Mouse (Mus musculus): ENCODE results near the gene Pias4. TPM values are rescaled to one million over a fixed set of nuclear protein-coding genes. Genes with fewer than 3 reads are reported as not detected.
"Not testable (repeated sequence)": the region's sequence is repeated elsewhere in the genome, so short reads cannot be mapped to it uniquely, and the experiment has no call there.

Gene Pias4
- total RNA-seq, 2 experiments from 2014 or later: 25.9 to 28.1 TPM

DNA sequence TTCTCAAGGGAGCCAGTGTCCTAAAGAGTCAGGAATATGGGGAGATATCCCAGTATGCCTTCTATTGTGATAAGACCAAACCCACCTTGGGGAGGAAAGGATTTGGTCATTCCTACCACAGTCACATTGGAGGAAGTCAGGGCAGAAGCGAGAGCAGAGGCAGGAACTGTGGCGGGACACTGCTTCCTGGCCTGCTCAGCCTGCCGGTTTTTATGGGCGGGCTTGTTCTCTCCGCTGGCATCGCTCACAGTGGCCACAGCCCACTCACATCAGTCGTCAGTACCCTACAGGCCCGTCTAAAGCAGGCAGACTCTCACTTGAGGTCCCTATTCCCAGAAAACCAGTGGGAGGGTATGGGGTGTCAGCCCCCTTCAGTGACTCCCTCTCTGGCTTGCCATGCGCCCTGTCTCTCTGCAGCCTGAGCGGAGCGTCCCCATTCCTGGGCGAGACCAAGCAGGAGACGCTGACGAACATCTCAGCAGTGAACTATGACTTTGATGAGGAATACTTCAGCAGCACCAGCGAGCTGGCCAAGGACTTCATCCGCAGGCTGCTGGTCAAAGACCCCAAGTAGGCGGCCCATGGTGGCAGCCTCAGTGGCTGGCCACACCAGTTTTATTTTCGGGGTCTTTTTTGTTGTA, 23.7 kb upstream of the Pias4 start:
- peak in 1 of 2 experiments; percentile 10 for DNase-seq (ENCODE audit: low spot score in 2 of 2)

- DNase-seq (ENCODE audit: low spot score in 2 of 2): no peak
Measured at GRCm38 (mm10) chr10:81190912-81191321, 23.2 kb upstream of the Pias4 start.

DNA sequence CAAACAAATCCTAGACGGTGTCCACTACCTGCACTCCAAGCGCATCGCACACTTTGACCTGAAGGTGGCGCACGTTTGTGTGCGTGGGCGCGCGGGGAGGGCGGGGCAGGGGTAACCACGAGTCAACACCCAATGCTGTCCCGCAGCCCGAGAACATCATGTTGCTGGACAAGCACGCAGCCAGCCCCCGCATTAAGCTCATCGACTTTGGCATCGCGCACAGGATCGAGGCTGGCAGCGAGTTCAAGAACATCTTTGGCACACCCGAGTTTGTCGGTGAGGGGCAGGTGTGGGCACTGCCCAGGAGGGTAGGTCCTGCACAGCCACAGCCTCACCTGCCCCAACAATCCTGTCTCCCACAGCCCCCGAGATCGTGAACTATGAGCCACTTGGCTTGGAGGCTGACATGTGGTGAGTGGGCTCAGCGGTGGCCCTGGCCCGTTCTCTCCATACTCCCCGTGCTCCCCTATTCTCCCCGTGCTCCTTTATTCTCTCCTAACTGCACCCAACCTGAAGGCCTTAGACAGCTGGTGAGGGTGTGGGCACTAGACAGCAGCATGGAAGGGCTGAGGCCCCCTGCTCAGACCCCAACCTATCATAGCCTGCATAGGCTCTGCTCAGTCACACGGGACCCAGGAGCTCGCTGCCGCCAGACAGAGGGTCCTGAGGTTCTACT, 22.7 kb upstream of the Pias4 start:
- DNase-seq (ENCODE audit: low spot score in 2 of 2): no peak

DNA sequence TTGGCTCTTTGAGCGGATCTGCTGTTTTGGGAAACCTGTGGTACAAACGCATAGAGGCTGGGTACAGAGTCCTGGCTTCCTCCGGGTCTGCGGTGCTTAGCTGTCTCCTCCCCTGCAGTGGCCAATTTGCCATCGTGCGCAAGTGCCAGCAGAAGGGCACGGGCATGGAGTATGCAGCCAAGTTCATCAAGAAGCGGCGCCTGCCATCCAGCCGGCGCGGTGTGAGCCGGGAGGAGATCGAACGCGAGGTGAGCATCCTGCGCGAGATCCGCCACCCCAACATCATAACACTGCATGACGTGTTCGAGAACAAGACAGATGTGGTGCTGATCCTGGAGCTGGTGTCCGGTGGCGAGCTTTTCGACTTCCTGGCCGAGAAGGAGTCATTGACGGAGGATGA, 22.1 kb upstream of the Pias4 start:
- no peak for DNase-seq (ENCODE audit: low spot score in 2 of 2)

DNA sequence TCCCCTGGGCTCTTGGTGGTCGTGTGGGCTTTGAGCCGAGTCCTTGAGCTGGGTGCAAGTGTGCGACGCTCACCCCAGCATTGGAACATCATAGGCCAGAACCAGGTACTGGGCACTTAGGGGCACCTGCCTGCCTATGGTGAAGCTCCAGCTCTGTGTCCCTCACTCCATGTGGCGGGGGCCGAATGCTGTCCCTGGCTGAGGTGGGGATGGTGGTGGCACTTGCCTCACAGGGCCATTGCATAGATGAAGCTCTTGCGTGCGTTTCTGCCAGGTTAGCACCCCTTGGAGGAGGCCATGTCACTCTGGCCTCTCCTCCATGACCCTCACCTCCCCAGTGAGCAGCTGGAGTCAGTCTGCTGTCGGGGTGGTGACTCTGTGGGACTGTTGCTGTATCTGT, 19.4 kb upstream of the Pias4 start:
- no peak for DNase-seq (ENCODE audit: low spot score in 2 of 2)

- no peak for DNase-seq (ENCODE audit: low spot score in 2 of 2)
Measured at GRCm38 (mm10) chr10:81184765-81185164, 17.0 kb upstream of the Pias4 start.

- no peak for DNase-seq (ENCODE audit: low spot score in 2 of 2)
Measured at GRCm38 (mm10) chr10:81183805-81184204, 16.1 kb upstream of the Pias4 start, which contains the start of gene 4930442H23Rik. Gene 4930442H23Rik, minus strand, starts transcription at chr10:81183849.

DNA sequence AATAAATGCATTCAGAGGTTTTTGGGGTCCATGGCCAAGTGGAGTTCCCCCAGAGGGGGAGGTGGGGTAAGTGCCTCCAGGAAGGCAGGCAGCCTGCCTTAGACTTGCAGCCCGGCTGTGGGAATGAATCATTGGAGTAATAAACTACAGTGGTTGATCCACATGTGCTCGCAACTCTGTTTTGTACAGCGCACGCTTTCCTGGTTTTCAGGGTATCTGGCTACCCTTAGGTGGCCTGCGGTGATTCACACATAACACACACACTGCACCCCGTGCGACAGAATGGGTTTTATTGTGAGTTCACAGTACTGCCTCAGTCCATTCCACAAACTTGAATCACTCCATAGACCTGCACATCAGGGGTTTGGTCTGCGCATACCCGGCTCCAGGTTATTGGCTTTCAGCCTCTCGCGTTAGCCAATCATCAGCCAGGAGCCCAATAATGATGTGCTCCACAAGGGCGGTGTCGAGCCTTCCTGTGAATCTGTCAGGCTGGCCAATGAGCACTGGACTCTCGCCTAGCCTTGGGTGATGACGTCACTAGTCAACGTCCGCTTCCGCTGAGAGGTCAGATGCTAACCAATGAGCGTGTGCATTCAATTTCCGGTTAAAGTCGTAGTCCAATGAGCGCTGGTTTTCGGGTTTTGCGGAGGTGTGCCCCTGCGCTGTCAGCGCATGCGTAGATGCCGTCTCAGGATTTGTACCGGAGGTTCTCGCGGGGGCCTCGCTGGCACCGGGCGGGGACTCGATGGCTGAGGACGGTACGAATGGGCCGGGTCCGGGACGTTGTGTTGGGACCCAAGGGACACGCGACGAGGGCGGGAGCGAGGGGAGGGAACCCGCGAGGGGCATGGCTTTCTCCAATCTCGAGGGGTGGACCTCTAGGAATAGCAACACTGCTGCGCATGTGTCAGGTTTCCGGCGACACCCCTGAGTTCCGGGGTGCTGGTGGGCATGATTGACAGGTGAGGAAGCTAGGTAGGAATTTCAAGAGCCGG, 14.9 kb upstream of the Pias4 start, which contains the start of gene Dapk3:
TSS of gene Dapk3 (plus strand) at position 670 of the 998 bp plus-strand sequence.
- DNase-seq (ENCODE audit: low spot score in 2 of 2): peak; percentile 98 to 100

DNA sequence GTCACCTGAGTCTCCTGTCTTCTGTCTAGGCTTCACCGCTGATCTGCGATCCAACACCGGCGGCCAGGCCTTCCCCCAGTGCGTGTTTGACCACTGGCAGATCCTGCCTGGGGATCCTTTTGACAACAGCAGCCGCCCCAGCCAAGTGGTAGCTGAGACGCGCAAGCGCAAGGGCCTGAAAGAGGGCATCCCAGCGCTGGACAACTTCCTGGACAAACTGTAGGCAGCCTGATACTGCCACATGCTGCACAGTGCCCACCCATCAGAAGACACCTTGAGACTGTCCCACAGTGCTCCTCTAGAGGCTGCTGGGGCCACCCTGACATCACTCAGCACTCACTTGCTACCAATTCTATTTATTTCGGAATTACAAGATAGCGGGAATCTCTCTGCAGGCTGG, 14.1 kb upstream of the Pias4 start:
- not testable (repeated sequence) for DNase-seq (ENCODE audit: low spot score in 2 of 2)

DNA sequence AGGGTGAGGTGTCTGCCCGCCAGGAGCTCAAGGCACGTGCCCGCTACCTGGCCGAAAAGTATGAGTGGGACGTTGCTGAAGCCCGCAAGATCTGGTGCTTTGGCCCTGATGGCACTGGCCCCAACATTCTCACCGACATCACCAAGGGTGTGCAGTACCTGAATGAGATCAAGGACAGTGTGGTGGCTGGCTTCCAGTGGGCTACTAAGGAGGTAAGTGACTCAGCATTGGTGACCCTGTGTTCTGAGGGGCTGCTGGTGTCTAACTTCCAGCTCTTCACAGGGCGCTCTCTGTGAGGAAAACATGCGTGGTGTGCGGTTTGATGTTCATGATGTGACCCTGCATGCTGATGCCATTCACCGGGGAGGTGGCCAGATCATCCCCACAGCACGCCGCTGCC, 13.2 kb upstream of the Pias4 start:
- no peak for DNase-seq (ENCODE audit: low spot score in 2 of 2)

DNA sequence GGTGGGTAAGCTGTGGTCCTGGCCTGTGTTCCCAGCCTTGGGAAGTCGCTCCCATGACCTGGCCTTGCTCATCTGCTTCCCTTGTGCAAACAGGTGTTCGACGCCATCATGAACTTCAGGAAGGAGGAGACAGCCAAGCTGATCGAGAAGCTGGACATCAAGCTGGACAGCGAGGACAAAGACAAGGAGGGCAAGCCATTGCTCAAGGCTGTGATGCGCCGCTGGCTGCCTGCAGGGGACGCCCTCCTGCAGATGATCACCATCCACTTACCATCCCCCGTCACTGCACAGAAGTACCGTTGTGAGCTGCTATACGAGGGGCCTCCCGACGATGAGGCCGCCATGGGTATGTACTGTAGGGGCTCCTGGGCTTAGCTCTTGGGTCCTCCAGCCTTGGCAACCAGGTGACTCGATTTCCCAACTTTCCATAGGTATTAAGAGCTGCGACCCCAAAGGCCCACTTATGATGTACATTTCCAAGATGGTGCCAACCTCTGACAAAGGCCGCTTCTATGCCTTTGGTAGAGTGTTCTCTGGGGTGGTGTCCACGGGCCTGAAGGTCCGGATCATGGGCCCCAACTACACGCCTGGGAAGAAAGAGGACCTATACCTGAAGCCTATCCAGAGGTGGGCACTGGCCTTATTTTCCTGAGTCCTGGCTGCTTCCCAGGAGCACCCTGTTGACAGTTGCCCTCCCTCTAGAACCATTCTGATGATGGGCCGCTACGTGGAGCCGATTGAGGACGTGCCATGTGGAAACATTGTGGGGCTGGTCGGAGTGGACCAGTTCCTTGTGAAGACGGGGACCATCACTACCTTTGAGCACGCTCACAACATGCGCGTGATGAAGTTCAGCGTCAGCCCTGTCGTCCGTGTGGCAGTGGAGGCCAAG, 12.0 kb upstream of the Pias4 start:
- no peak for DNase-seq (ENCODE audit: low spot score in 2 of 2)

DNA sequence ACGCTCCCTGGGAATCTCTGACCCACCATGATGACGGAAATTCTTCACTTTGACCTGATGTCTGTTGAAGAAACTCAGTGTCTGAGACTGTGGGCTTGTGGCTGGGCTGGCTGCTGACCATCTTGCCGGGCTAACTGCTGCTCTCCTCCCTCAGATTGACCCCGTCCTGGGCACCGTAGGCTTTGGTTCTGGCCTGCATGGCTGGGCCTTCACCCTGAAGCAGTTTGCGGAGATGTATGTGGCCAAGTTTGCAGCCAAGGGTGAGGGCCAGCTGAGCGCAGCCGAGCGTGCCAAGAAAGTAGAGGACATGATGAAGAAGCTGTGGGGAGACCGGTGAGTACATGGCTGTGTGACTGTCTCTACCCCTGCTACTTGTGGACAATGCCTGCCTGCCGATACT, 11.2 kb upstream of the Pias4 start:
- no peak for DNase-seq (ENCODE audit: low spot score in 2 of 2)

GRCm38 (mm10) chr10:81177958-81178712, 10.4 kb upstream of the Pias4 start:
- no peak for DNase-seq (ENCODE audit: low spot score in 2 of 2)

DNA sequence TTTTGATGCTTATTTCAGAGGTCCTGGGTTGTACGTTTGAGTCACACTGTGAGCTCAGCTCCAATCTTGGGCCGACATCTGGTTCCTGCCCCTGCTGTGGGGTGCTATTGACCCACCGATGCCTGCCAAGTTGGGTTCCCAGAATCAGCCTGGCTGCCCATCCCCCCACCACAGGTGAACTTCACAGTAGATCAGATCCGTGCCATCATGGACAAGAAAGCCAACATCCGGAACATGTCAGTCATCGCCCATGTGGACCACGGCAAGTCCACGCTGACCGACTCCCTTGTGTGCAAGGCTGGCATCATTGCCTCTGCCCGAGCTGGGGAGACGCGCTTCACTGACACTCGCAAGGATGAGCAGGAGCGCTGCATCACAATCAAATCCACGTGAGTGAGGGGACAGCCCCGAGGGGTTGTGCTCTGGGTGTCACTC, 9.8 kb upstream of the Pias4 start:
- DNase-seq (ENCODE audit: low spot score in 2 of 2): no peak

DNA sequence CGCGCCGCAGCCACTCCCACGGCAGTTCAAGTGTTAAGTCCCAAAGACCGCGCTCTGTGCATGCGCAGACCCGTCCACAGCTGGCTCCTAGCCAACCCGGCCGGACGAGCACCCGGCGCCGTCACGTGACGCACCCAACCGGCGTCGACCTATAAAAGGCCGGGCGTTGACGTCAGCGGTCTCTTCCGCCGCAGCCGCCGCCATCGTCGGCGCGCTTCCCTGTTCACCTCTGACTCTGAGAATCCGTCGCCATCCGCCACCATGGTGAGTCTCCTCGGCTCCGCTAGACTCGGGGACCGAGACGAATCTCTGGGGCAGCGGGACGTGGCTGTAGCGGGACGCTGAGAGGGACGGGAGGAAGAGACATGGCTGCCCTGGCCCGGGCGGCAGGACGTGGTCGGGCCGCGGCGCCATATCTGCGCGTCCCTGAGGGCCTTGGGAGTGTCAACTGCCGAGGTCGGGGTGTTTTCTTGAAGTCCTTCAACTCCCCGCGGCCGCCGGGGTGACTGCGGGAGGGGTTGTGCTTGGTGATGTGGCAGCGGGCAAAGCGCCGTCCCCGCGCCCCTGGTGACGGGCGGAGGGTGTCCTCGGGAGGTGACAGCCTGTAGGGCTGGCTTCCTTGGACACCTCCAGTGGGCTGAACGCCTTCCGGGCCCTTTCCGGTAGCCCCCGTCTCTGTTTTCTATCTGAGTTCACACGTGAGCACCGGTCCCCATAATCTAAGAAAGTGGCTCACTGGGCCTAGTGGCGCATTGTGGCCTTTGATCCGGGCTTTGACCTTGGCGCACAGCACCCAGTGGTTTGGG, 8.9 kb upstream of the Pias4 start, which contains the start of gene Eef2:
TSS of gene Eef2 (plus strand) at position 166 of the 806 bp plus-strand sequence.
- peak; percentile 99 for DNase-seq (ENCODE audit: low spot score in 2 of 2)

DNA sequence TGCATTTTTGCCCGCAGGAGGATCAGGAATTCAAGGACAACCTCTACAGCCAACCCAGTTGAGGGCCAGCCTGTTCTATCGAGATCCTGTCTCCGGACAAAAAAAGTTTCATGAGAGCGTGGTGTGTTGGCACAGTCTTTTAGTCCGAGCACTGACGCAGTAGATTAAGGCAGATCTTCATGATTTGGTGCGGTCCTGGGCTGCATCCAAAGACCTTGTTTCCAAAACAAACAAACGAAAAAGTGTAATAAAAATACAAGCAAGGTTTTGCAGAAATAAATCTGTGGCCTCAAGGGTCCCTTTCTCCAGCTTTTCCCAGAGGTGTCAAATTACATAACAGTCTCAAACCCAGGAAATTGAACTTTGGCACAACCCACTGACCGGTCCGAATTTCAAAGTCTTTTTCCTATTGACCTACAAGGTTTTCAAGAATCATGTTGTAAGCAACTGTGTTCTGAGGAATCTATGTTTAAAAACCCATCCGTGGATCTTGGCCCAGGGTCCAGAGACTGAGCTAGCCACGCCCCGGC, 8.3 kb upstream of the Pias4 start:
- DNase-seq (ENCODE audit: low spot score in 2 of 2): no peak

DNA sequence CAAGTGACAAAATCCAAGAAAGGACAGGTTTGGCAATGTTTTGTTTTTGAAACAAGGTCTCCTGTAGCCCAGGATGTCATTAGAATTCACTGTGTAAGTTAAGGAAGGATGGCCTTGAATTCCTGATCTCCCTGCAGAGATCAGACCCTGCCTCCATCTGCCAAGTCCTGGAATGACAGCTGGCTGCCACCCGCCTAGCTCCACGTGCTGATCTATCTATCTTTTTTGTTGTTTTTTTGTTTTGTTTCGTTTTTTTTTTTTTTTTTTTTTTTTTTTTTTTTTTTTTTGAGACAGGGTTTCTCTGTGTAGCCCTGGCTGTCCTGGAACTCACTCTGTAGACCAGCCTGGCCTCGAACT, 7.6 kb upstream of the Pias4 start:
- not testable (repeated sequence) for DNase-seq (ENCODE audit: low spot score in 2 of 2)

DNA sequence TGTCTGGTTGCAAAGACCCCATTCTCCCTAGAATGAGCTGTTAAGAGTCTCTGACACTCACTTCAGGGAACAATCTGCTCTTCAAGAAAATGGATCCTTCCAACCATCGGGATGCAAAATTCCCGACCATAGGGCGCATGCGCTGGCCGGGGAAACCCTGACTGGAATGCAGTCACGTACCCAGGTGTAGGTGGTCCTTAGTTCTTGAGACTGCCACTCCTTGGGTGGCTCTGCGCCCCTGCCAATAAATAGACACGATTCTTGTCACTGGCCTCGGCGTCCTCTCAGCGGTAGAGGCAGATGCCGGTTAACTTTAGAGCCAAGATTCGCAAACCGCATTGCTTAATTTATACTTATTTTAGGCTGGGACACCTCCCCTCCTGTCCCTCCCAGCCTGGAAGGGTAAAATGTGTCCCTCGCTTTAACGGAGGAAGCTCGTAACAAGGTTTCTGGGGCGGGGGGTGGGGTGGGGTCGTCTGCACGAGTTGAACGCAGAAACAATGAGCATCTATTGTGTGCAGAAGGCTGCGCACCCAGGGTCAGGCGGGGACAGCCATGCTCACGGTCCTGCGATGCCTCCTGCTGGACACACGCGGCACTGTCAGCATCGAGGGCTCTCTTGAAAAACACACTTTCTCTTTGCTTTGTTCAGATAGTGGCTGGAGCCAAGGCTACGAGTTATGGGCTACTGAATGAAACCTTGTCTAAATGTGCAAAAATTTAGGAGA, 7.1 kb upstream of the Pias4 start:
- peak; percentile 94 for DNase-seq (ENCODE audit: low spot score in 2 of 2)

Data from layer of hippocampus, postnatal 14 days (tissue).